Mouse (Mus musculus): ENCODE data around the gene Cybrd1. TPM values are rescaled to one million over a fixed set of nuclear protein-coding genes. Genes with fewer than 3 reads are reported as not detected.

Cybrd1 gene
- polyA plus RNA-seq (2015; fragmentation: Nextera tagmentation; extraction: Ambion mirVana): 0.60 and 0.85 TPM in 2 replicates

- H3K4me2 ChIP-seq: peak within 1 kb of the TSS; percentile 71
- peaks cover 13% of the 10 kb centered on the region; the same call in 1 of the 2 replicates for H3K4me1 ChIP-seq (replicated peaks)
- no peak for DNase-seq
- 3% methylated on average over 60 of the region's 60 CpGs for WGBS (ENCODE audit: insufficient replicate concordance)
- H3K9me3 ChIP-seq (replicated peaks): peaks cover 7% of the 10 kb centered on the region; the same call in 1 of the 2 replicates
- H3K27me3 ChIP-seq: peaks cover 45% of the 10 kb centered on the region
- no peak within 1 kb of the TSS for H3K27ac ChIP-seq
- peak within 1 kb of the TSS; percentile 59 for H3K4me3 ChIP-seq (replicated peaks)
- H3K9ac ChIP-seq: peak within 1 kb of the TSS; percentile 60
- H3K36me3 ChIP-seq: no peaks in the 10 kb centered on the region
- ATAC-seq (ENCODE audit: low read depth): no peak
Observed at GRCm38 (mm10) chr2:71117797-71118708, at the start of gene Cybrd1. Gene Cybrd1 (plus strand): TSS chr2:71117923.

GRCm38 (mm10) chr2:71071601-71072000 lies 46.1 kb upstream of the Cybrd1 start:
- no peaks in the 10 kb centered on the region for H3K9me3 ChIP-seq (replicated peaks)
- WGBS (ENCODE audit: insufficient replicate concordance): 86% methylated on average over 4 of the region's 4 CpGs

GRCm38 (mm10) chr2:71073330-71073729 lies 44.4 kb upstream of the Cybrd1 start:
- 49% methylated on average over 3 of the region's 3 CpGs for WGBS (ENCODE audit: insufficient replicate concordance)
- no peak for DNase-seq
- Histone ChIP-seq H3K9me3 (replicated peaks) (no peaks in the 10 kb centered on the region), H3K36me3 (no peaks in the 10 kb centered on the region), H3K4me1 (replicated peaks) (peaks cover 19% of the 10 kb centered on the region), H3K9ac (no peak overlapping the region), H3K4me3 (replicated peaks) (no peak overlapping the region), H3K27me3 (no peaks in the 10 kb centered on the region), H3K27ac (no peak overlapping the region), H3K4me2 (no peak overlapping the region)
- ATAC-seq (ENCODE audit: low read depth): peak; percentile 62; the same call in 1 of the 2 replicates

More at GRCm38 (mm10) chr2:71071601-71072000, 46.1 kb upstream of the Cybrd1 start:
- Histone ChIP-seq H3K27me3 (no peaks in the 10 kb centered on the region), H3K4me1 (replicated peaks) (peaks cover 19% of the 10 kb centered on the region), H3K36me3 (no peaks in the 10 kb centered on the region), H3K4me2 (no peak overlapping the region), H3K9ac (no peak overlapping the region), H3K27ac (no peak overlapping the region), H3K4me3 (replicated peaks) (no peak overlapping the region)
- ATAC-seq (ENCODE audit: low read depth) (no peak), DNase-seq (no peak)

DNA sequence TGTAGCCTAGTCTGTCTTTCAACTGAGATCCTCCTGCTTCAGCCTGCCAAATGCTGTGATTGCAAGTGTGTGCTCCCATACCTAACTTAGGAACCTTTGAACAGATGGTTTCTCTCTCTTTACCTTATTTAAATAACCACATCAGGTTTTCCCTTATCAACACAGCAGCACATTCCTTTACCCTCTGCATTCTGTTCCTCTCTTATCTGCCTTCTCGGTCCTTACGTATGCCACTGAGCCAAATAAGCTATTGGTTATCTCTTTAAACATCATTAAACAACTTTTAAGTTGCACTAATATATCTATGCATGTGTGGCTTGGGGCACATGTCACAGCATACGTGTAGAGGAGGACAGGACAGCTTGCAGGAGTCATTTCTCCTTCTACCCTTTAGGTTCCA lies 43.9 kb upstream of the Cybrd1 start:
- no peaks in the 10 kb centered on the region for H3K9me3 ChIP-seq (replicated peaks)
- H3K27ac ChIP-seq: peak overlapping the region; percentile 37; the same call in 1 of the 2 replicates
- H3K4me1 ChIP-seq (replicated peaks): peaks cover 19% of the 10 kb centered on the region
- H3K27me3 ChIP-seq: no peaks in the 10 kb centered on the region
- no peaks in the 10 kb centered on the region for H3K36me3 ChIP-seq
- 16% methylated on average over 3 of the region's 3 CpGs for WGBS (ENCODE audit: insufficient replicate concordance)
- H3K4me3 ChIP-seq (replicated peaks): no peak overlapping the region
- ATAC-seq (ENCODE audit: low read depth): peak; percentile 93
- H3K4me2 ChIP-seq: no peak overlapping the region; the same call in 1 of the 2 replicates
- H3K9ac ChIP-seq: no peak overlapping the region
- peak; percentile 29 for DNase-seq

GRCm38 (mm10) chr2:71082416-71082815 lies 35.3 kb upstream of the Cybrd1 start:
- no peak overlapping the region for H3K4me3 ChIP-seq (replicated peaks)
- H3K4me2 ChIP-seq: no peak overlapping the region
- peaks cover 14% of the 10 kb centered on the region for H3K36me3 ChIP-seq
- H3K27ac ChIP-seq: no peak overlapping the region
- peaks cover 4% of the 10 kb centered on the region; the same call in 1 of the 2 replicates for H3K4me1 ChIP-seq (replicated peaks)
- 86% methylated on average over 7 of the region's 7 CpGs for WGBS (ENCODE audit: insufficient replicate concordance)
- ATAC-seq (ENCODE audit: low read depth) (no peak), DNase-seq (no peak)
- no peaks in the 10 kb centered on the region for H3K9me3 ChIP-seq (replicated peaks)
- H3K27me3 ChIP-seq: no peaks in the 10 kb centered on the region
- H3K9ac ChIP-seq: no peak overlapping the region

DNA sequence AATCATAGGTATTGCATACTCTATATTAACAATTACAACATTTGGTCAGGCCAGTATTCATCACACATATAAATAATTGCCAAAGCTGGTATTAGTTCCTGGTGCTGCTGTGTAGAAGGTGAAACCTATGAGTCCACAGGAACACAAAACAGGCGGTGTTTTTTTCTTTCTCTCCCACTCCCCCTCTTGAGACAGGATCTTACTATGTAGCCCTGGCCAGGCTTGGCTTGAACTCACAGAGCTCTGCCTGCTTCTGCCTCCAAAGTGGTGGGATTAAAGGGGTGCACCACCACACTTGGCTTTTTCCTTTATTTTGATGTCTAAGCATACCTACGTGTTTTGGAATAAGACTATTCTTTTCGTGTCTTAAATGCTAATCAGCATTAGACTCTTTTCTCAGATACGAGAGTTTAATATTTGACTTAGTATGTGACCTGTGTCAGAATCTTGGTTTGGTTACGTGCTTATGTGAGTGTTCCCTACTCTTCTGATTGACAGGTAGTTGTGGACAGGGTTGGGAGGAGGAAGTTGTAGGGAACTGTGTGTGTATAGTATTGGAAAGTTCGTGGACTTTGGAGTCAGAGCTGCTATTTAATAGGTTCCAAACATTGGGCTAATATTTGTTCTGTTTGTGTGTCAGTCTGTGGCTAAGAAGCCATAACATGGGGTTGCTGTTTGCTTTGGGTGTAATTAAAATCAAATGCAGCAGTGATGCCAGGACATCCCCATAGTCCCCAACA lies 34.1 kb upstream of the Cybrd1 start:
- Histone ChIP-seq H3K9me3 (replicated peaks) (no peaks in the 10 kb centered on the region), H3K4me3 (replicated peaks) (no peak overlapping the region), H3K27me3 (no peaks in the 10 kb centered on the region), H3K4me2 (no peak overlapping the region), H3K4me1 (replicated peaks) (peaks cover 4% of the 10 kb centered on the region; the same call in 1 of the 2 replicates), H3K36me3 (peaks cover 25% of the 10 kb centered on the region), H3K27ac (no peak overlapping the region), H3K9ac (no peak overlapping the region)
- WGBS (ENCODE audit: insufficient replicate concordance): 70% methylated on average over 6 of the region's 6 CpGs
- ATAC-seq (ENCODE audit: low read depth): peak; percentile 59
- DNase-seq: no peak

DNA sequence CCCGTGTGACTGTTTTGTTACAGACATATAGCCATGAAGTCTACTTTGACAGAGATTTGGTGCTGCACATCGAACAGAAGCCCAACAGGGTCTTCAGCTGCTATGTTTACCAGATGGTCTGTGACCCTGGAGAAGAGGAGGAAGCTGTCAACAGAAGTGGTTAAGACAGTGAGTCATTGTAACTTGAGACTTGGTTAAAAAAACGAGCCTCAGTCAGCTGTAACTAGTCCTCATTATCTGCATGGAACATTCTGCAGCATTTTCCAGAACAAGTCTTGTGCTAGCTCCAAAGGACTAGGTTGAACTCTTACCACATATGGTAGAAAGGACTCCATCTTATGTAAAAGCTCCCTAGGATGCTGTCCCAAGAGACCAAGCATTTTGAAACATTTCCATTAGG lies 28.0 kb upstream of the Cybrd1 start:
- DNase-seq (no peak), ATAC-seq (ENCODE audit: low read depth) (no peak)
- Histone ChIP-seq H3K27ac (peak overlapping the region; percentile 25; the same call in 1 of the 2 replicates), H3K27me3 (no peaks in the 10 kb centered on the region), H3K4me2 (no peak overlapping the region), H3K36me3 (peaks cover 35% of the 10 kb centered on the region), H3K4me3 (replicated peaks) (no peak overlapping the region), H3K4me1 (replicated peaks) (peaks cover 30% of the 10 kb centered on the region), H3K9me3 (replicated peaks) (no peaks in the 10 kb centered on the region), H3K9ac (no peak overlapping the region)
- 53% methylated on average over 3 of the region's 3 CpGs for WGBS (ENCODE audit: insufficient replicate concordance)

DNA sequence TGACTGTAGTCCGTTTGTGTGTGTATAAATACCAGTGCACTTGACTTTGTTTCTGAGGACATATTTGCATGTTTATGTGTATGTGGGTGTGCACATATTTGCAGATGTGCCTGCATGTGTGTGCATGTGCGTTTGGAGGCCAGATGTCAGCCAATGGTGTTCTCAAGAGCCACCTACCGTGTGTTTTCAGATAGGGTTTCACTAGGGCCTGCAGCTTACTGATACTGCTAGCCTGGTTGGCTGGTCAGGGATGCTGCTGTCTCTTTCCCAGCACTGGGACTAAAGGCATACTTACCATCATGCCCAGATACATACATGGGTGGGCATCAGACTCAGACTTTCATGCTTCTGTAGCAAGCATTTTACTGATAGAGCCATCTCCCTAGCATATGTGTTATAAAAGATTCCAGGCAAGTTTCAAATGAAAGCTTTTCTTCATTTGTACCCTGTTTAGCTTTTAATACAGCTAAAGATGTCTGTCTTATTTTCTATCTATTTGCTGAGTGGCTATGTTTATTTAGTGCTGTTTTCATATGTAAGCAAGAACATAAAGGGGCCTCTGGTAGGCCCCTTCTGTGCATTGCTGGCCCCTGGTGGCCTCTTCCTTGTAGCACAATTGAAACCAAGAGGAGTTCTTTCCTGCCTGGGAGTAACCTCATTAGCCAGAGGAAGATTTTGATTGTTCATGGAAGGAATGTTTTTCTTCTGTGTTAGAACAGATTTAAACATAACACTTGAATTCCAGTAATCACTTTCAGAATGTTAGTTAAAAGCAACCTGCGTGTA lies 26.9 kb upstream of the Cybrd1 start:
- 58% methylated on average over 4 of the region's 4 CpGs for WGBS (ENCODE audit: insufficient replicate concordance)
- Histone ChIP-seq H3K9me3 (replicated peaks) (no peaks in the 10 kb centered on the region), H3K4me1 (replicated peaks) (peaks cover 29% of the 10 kb centered on the region), H3K27ac (peak overlapping the region; percentile 60), H3K27me3 (no peaks in the 10 kb centered on the region), H3K36me3 (peaks cover 35% of the 10 kb centered on the region), H3K9ac (no peak overlapping the region), H3K4me2 (no peak overlapping the region), H3K4me3 (replicated peaks) (no peak overlapping the region)
- DNase-seq (peak; percentile 66), ATAC-seq (ENCODE audit: low read depth) (peak; percentile 98)

GRCm38 (mm10) chr2:71096170-71096569 lies 21.6 kb upstream of the Cybrd1 start:
- ATAC-seq (ENCODE audit: low read depth) (peak; percentile 87), DNase-seq (peak; percentile 65)
- no peak overlapping the region for H3K4me2 ChIP-seq
- H3K4me3 ChIP-seq (replicated peaks): no peak overlapping the region
- peak overlapping the region; percentile 35 for H3K27ac ChIP-seq
- no peaks in the 10 kb centered on the region for H3K9me3 ChIP-seq (replicated peaks)
- 18% methylated on average over 7 of the region's 7 CpGs for WGBS (ENCODE audit: insufficient replicate concordance)
- H3K9ac ChIP-seq: no peak overlapping the region
- no peaks in the 10 kb centered on the region for H3K27me3 ChIP-seq
- peaks cover 20% of the 10 kb centered on the region; the same call in 1 of the 2 replicates for H3K36me3 ChIP-seq
- peaks cover 20% of the 10 kb centered on the region for H3K4me1 ChIP-seq (replicated peaks)

DNA sequence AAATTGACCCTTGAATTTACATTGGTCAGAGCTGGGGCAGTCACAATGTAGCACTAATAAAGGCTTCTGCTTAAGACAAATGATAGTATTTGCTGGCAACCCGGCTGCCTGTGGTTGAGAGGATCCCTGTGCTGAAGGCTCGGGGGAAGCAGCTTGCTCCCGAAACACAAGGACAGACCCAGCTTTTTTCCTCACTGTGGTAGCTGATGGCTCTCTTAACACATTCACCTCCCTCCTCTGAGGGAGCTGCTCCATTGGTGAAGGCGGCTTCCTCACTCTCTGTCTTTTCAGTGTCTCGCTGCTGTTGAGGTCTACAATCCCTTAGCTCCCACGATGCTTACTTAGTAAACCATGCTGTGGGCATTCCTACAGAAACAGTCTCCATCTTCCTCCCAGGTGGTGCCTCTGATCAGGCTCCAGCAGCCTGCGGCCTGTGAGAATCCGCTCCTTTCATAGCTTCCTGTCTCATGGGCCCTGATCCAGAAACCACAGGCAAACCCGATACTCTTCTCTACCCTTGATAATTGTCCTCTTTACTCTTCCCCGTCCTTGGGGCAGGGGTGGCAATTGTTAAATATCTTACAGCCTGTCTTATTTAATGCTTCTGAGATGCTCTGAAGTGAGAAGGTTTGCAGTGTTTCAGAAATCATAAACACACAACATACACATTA lies 15.0 kb upstream of the Cybrd1 start:
- H3K27ac ChIP-seq: no peak overlapping the region
- no peak overlapping the region for H3K4me3 ChIP-seq (replicated peaks)
- 73% methylated on average over 10 of the region's 10 CpGs for WGBS (ENCODE audit: insufficient replicate concordance)
- 0 out of 2 replicates have a peak, but pooled peaks cover 6% of the 10 kb centered on the region for H3K36me3 ChIP-seq
- H3K9ac ChIP-seq: no peak overlapping the region
- DNase-seq: no peak
- H3K4me1 ChIP-seq (replicated peaks): no peaks in the 10 kb centered on the region
- H3K9me3 ChIP-seq (replicated peaks): no peaks in the 10 kb centered on the region
- no peak overlapping the region for H3K4me2 ChIP-seq
- ATAC-seq (ENCODE audit: low read depth): no peak
- H3K27me3 ChIP-seq: no peaks in the 10 kb centered on the region

Measured in liver, embryonic 13.5 days (tissue).